Mouse (Mus musculus): ENCODE data around the gene Auts2. TPM values are rescaled to one million over a fixed set of nuclear protein-coding genes. Genes with fewer than 3 reads are reported as not detected.

Auts2 gene
- total and polyA plus RNA-seq, 3 experiments = 16.9 to 35.7 (median 28.1) TPM

DNA sequence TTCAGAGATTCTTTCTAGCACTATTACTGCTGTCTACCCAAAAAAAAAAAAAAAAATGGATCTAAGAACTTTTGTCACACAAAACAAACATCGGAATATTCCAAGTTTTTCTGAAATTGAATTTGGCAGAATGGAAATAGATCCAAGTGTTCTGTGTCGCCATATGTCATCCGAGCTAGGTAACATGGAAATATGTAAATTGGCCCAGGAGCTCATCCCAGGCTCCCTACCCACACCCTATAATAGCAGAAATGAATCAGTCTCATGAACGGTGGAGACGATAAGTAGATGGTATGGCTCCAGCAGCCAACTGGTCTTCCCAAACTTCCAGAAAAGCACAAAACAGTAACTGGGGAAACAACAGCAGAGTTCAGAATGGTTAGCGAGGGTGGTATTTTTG is 577.6 kb downstream of the Auts2 start:
- DNase-seq = no peak
- H3K4me3 ChIP-seq = no peak overlapping the region
- intact Hi-C loops (cut with DNase I) = no loop called here
- no peak overlapping the region for H3K27ac ChIP-seq
- H3K4me1 ChIP-seq (ENCODE audit: control insufficient read depth, insufficient read depth, low read length) = no peaks in the 10 kb centered on the region; the same call in 1 of the 2 replicates
- no peaks in the 10 kb centered on the region for H3K36me3 ChIP-seq (ENCODE audit: control insufficient read depth, insufficient read depth, low read length)
- WGBS = 93% methylated on average over 6 of the region's 6 CpGs
- H3K27me3 ChIP-seq (ENCODE audit: control insufficient read depth, insufficient read depth, low read length) = no peaks in the 10 kb centered on the region
- H3K79me2 ChIP-seq (replicated peaks; ENCODE audit: control insufficient read depth, insufficient read depth, low read length) = no peaks in the 10 kb centered on the region
- no peak overlapping the region for H3K9ac ChIP-seq (ENCODE audit: low read depth, low read length)
- TF ChIP-seq POLR2A (IDR thresholded peaks at IDR 0.05; ENCODE audit: insufficient read depth, low read depth, low read length) (no peak), EP300 (IDR thresholded peaks at IDR 0.05; ENCODE audit: insufficient read depth, low read depth, low read length) (no peak)

DNA sequence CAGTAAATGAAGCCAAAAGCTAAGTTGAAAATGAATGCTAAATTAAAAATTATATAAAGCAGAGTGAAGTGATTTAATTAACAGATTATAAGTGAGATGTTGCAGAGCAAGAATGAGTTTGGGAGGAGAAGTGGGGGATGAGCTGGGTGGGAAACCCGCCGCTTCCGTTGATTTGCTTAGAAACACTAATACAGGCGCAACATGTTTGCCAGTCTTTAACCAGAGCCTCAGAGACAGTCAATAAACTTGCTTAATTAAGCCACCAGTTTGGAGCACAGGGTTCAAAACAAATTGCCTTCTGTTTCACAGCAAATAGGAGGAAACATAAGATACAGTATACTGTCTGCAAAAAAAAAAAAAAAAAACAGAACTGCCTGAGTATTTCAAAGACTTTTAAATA is 579.6 kb downstream of the Auts2 start:
- no peaks in the 10 kb centered on the region; the same call in 1 of the 2 replicates for H3K4me1 ChIP-seq (ENCODE audit: control insufficient read depth, insufficient read depth, low read length)
- intact Hi-C loops (cut with DNase I) = no loop called here
- no peak for DNase-seq
- no peaks in the 10 kb centered on the region for H3K36me3 ChIP-seq (ENCODE audit: control insufficient read depth, insufficient read depth, low read length)
- 97% methylated on average over 4 of the region's 4 CpGs for WGBS
- TF ChIP-seq EP300 (IDR thresholded peaks at IDR 0.05; ENCODE audit: insufficient read depth, low read depth, low read length) (no peak), POLR2A (IDR thresholded peaks at IDR 0.05; ENCODE audit: insufficient read depth, low read depth, low read length) (no peak), CTCF (IDR thresholded peaks at IDR 0.05) (no peak)
- no peaks in the 10 kb centered on the region for H3K27me3 ChIP-seq (ENCODE audit: control insufficient read depth, insufficient read depth, low read length)
- H3K27ac ChIP-seq = no peak overlapping the region
- no peak overlapping the region for H3K9ac ChIP-seq (ENCODE audit: low read depth, low read length)
- no peaks in the 10 kb centered on the region for H3K79me2 ChIP-seq (replicated peaks; ENCODE audit: control insufficient read depth, insufficient read depth, low read length)
- H3K4me3 ChIP-seq = no peak overlapping the region

DNA sequence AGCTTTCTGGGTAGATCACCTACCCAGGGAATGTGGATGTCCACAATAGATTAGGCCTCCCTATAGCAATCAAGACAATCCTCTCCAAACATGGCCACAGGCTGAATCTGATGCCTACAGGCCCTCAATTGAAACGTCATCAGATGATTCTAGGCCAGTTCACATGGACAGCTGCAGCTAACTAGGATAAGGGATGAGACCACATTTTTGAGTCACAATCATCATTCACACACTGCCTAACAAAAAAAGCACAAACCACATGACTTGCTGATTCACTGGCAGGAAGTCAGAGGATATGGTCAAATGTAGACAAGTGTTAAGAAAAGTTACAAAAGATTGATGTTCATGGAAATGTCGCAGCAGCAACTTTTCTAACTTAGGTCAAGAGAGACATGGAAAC is 581.3 kb downstream of the Auts2 start:
- Histone ChIP-seq H3K4me3 (no peak overlapping the region), H3K27me3 (ENCODE audit: control insufficient read depth, insufficient read depth, low read length) (no peaks in the 10 kb centered on the region), H3K79me2 (replicated peaks; ENCODE audit: control insufficient read depth, insufficient read depth, low read length) (no peaks in the 10 kb centered on the region), H3K4me1 (ENCODE audit: control insufficient read depth, insufficient read depth, low read length) (no peaks in the 10 kb centered on the region), H3K27ac (no peak overlapping the region), H3K36me3 (ENCODE audit: control insufficient read depth, insufficient read depth, low read length) (no peaks in the 10 kb centered on the region), H3K9ac (ENCODE audit: low read depth, low read length) (no peak overlapping the region)
- intact Hi-C loops (cut with DNase I) = no loop called here
- WGBS = 49% methylated on average over 2 of the region's 2 CpGs
- no peak for DNase-seq
- no peak for TF ChIP-seq CTCF (IDR thresholded peaks at IDR 0.05)
- no peak for TF ChIP-seq POLR2A (IDR thresholded peaks at IDR 0.05; ENCODE audit: insufficient read depth, low read depth, low read length)
- TF ChIP-seq EP300 (IDR thresholded peaks at IDR 0.05; ENCODE audit: insufficient read depth, low read depth, low read length) = no peak

DNA sequence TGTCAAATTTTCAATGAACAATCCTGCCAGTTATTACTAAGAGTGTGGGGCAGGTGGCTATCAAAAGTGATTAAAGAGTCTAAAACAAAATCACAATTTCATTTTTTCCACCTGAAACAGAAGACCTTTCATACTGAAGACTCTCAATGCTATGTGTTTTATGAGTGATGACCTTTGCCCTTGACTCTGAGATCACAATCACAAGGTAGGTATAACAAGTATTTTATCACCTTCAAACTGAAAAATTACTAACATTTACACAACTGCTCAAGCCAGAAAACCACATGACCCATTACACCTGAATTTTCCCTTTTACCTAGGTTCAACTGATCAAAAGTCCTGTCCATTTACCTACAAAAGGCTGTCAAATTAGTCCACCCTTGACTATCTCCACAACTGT is 582.7 kb downstream of the Auts2 start:
- intact Hi-C loops (cut with DNase I) = no loop called here
- H3K9ac ChIP-seq (ENCODE audit: low read depth, low read length) = no peak overlapping the region
- H3K27ac ChIP-seq = no peak overlapping the region
- no peaks in the 10 kb centered on the region for H3K27me3 ChIP-seq (ENCODE audit: control insufficient read depth, insufficient read depth, low read length)
- H3K4me1 ChIP-seq (ENCODE audit: control insufficient read depth, insufficient read depth, low read length) = no peaks in the 10 kb centered on the region
- no peaks in the 10 kb centered on the region for H3K36me3 ChIP-seq (ENCODE audit: control insufficient read depth, insufficient read depth, low read length)
- TF ChIP-seq EP300 (IDR thresholded peaks at IDR 0.05; ENCODE audit: insufficient read depth, low read depth, low read length) (no peak), CTCF (IDR thresholded peaks at IDR 0.05) (no peak), POLR2A (IDR thresholded peaks at IDR 0.05; ENCODE audit: insufficient read depth, low read depth, low read length) (no peak)
- no peaks in the 10 kb centered on the region for H3K79me2 ChIP-seq (replicated peaks; ENCODE audit: control insufficient read depth, insufficient read depth, low read length)
- no peak for DNase-seq
- no peak overlapping the region for H3K4me3 ChIP-seq

DNA sequence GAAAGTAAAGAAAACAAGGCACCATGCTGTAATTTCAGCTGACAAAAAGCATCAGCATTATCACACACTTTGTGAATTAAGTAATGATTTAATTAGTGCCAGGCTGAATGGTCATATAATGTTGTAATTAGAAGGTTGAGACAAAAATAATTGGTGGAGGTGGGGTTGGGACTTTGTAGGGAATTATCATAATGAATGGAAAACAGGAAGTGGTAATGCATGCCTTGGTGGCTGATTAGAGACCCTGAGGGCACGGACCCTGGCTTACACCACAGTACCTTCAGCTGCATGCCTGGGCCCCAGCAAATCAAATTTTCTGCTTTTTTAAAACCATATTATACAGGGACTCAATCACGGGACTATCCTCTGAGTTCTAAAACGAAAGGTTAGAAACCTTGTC is 586.1 kb downstream of the Auts2 start:
- TF ChIP-seq EP300 (IDR thresholded peaks at IDR 0.05; ENCODE audit: insufficient read depth, low read depth, low read length) (no peak), CTCF (IDR thresholded peaks at IDR 0.05) (no peak), POLR2A (IDR thresholded peaks at IDR 0.05; ENCODE audit: insufficient read depth, low read depth, low read length) (no peak)
- H3K36me3 ChIP-seq (ENCODE audit: control insufficient read depth, insufficient read depth, low read length) = no peaks in the 10 kb centered on the region
- no peak overlapping the region for H3K27ac ChIP-seq
- H3K9ac ChIP-seq (ENCODE audit: low read depth, low read length) = no peak overlapping the region
- no peaks in the 10 kb centered on the region for H3K79me2 ChIP-seq (replicated peaks; ENCODE audit: control insufficient read depth, insufficient read depth, low read length)
- H3K4me1 ChIP-seq (ENCODE audit: control insufficient read depth, insufficient read depth, low read length) = no peaks in the 10 kb centered on the region
- H3K27me3 ChIP-seq (ENCODE audit: control insufficient read depth, insufficient read depth, low read length) = no peaks in the 10 kb centered on the region
- no peak overlapping the region for H3K4me3 ChIP-seq
- intact Hi-C loops (cut with DNase I) = no loop called here
- WGBS = 78% methylated on average over 3 of the region's 3 CpGs
- DNase-seq = no peak

DNA sequence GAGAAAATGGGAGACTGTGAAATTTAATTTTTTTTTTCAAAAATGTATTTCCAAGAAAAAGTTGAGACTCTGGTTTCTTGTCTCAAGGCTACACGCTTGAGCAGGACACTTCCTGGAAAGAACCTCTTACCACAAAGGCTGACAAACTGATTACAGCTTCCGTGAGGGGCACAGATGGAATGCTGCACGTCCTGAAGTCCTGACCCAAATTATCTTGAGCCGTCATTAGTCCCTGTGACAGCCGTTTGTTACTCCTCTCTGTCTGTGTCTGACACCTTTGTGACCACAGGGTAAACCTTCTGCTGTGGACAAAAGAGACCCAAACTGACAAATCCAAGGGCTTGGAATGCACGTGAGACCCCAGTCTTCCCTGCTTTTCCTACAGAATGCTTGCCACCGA is 587.1 kb downstream of the Auts2 start:
- Histone ChIP-seq H3K9ac (ENCODE audit: low read depth, low read length) (no peak overlapping the region), H3K4me3 (no peak overlapping the region), H3K79me2 (replicated peaks; ENCODE audit: control insufficient read depth, insufficient read depth, low read length) (no peaks in the 10 kb centered on the region), H3K4me1 (ENCODE audit: control insufficient read depth, insufficient read depth, low read length) (no peaks in the 10 kb centered on the region), H3K36me3 (ENCODE audit: control insufficient read depth, insufficient read depth, low read length) (no peaks in the 10 kb centered on the region), H3K27ac (no peak overlapping the region), H3K27me3 (ENCODE audit: control insufficient read depth, insufficient read depth, low read length) (no peaks in the 10 kb centered on the region)
- intact Hi-C loops (cut with DNase I) = no loop called here
- TF ChIP-seq POLR2A (IDR thresholded peaks at IDR 0.05; ENCODE audit: insufficient read depth, low read depth, low read length) (no peak), CTCF (IDR thresholded peaks at IDR 0.05) (no peak), EP300 (IDR thresholded peaks at IDR 0.05; ENCODE audit: insufficient read depth, low read depth, low read length) (no peak)
- WGBS = 52% methylated on average over 7 of the region's 7 CpGs
- no peak for DNase-seq

Data from heart, adult 2 months (tissue).